In genomic region chr6:31100749-31101148, GRCm38 (mm10) we compare ENCODE assay signal across 9 mouse cellular contexts.
A peak's percentile ranks its signal among the peaks of the same experiment; 100 is the strongest.
DNase-seq lines count a peak whose midpoint lies in the region; ATAC-seq and TF ChIP-seq lines count a peak whose summit lies in the region.
"Had no signal": no experiment of that assay in that cellular context is flagged by ENCODE, and none has a peak within 500 bp of the region (broad histone marks: within the 10 kb centered on the region; RNA-seq: fewer than 3 reads in every experiment).

No protein-coding gene starts in this region.

- 0 out of 2 replicates have a peak, but pooled peaks have one; percentile 42 for ATAC-seq in stomach, embryonic 14.5 days (ENCODE audit: insufficient number of reproducible peaks, insufficient read depth, low FRiP score, low read depth)
- ATAC-seq in erythroblast, adult 5-6 weeks (replicated peaks; ENCODE audit: low FRiP score, poor library complexity, severe bottlenecking) = no peak

- H3K4me2 ChIP-seq in CH12.LX (ENCODE audit: insufficient read depth, low read depth, poor library complexity, severe bottlenecking) = no peak overlapping the region
- no peak overlapping the region for H3K4me2 ChIP-seq in stomach, embryonic 14.5 days (replicated peaks; ENCODE audit: low read depth, low read length)
- H3K4me2 ChIP-seq: limb, embryonic 15.5 days; neural tube, embryonic 13.5 days had no signal

- no peak overlapping the region for H3K9ac ChIP-seq in CH12.LX (ENCODE audit: insufficient read depth, low read depth)
- no peak overlapping the region for H3K9ac ChIP-seq in stomach, embryonic 14.5 days (replicated peaks; ENCODE audit: low read depth, low read length)
- H3K9ac ChIP-seq: limb, embryonic 15.5 days; neural tube, embryonic 13.5 days had no signal

- peaks cover 82% of the 10 kb centered on the region for H3K79me2 ChIP-seq in CH12.LX (replicated peaks; ENCODE audit: control insufficient read depth, extremely low read depth, insufficient read depth, poor library complexity, severe bottlenecking)

- peak; percentile 15 for TF ChIP-seq RAD21 in CH12.LX (IDR thresholded peaks at IDR 0.05; ENCODE audit: low read depth, low read length)

- TF ChIP-seq POLR2A in CH12.LX (IDR thresholded peaks at IDR 0.05; ENCODE audit: low read depth, low read length) = 0 out of 2 replicates have a peak, but pooled peaks have one; percentile 8

- in situ Hi-C loops in CH12.LX (cut with MboI; ENCODE audit: low pct_ligation_motif_present, low pct_unique_long_range_greater_than_20kb, low sequenced_read_pairs) = no loop called here

- peak; percentile 38 for TF ChIP-seq CTCF in left cerebral cortex, adult 2 months (IDR thresholded peaks at IDR 0.05)
- peak in 1 of 2 experiments; percentile 57; a peak in 2 of 4 replicates for TF ChIP-seq CTCF in CH12.LX (conservative IDR thresholded peaks at IDR 0.05 in 1 of 2, IDR thresholded peaks at IDR 0.05 in 1 of 2; ENCODE audit: low read depth in 2 of 2, low read length in 2 of 2)

- no peak for TF ChIP-seq EP300 in CH12.LX (IDR thresholded peaks at IDR 0.05; ENCODE audit: low read length)

- H3K27ac ChIP-seq in left cerebral cortex, adult 2 months = no peak overlapping the region
- no peak overlapping the region; the same call in 1 of the 2 replicates for H3K27ac ChIP-seq in CH12.LX (ENCODE audit: insufficient read depth, low read depth)
- H3K27ac ChIP-seq in stomach, embryonic 14.5 days (ENCODE audit: low read length) = no peak overlapping the region
- H3K27ac ChIP-seq: limb, embryonic 15.5 days; neural tube, embryonic 13.5 days had no signal

- no peaks in the 10 kb centered on the region for H3K9me3 ChIP-seq in CH12.LX (replicated peaks; ENCODE audit: low read length)
- no peaks in the 10 kb centered on the region for H3K9me3 ChIP-seq in stomach, embryonic 14.5 days (ENCODE audit: control insufficient read depth, low read depth, low read length)
- H3K9me3 ChIP-seq: limb, embryonic 15.5 days; neural tube, embryonic 13.5 days had no signal

- peak in 1 of 2 experiments; percentile 20 for DNase-seq in left cerebral cortex, adult 2 months (ENCODE audit: extremely low spot score in 1 of 2, low spot score in 2 of 2)
- DNase-seq in left cerebral cortex, adult 8-10 months (ENCODE audit: low spot score in 2 of 2) = no peak
- no peak for DNase-seq in CH12.LX (ENCODE audit: extremely low read depth)
- DNase-seq in T-cell, adult 2 months (ENCODE audit: low spot score) = peak; percentile 53
- no peak for DNase-seq in gastrocnemius, postnatal 10 days

- intact Hi-C loops in left cerebral cortex, adult 2 months (cut with DNase I) = no loop called here

- H3K27me3 ChIP-seq in CH12.LX (replicated peaks) = no peaks in the 10 kb centered on the region
- no peaks in the 10 kb centered on the region for H3K27me3 ChIP-seq in stomach, embryonic 14.5 days (ENCODE audit: control insufficient read depth, insufficient read depth, low read length)
- H3K27me3 ChIP-seq: limb, embryonic 15.5 days; neural tube, embryonic 13.5 days had no signal

- WGBS in stomach, embryonic 14.5 days = 26% methylated on average over 5 of the region's 5 CpGs

- peaks cover 60 to 96% of the 10 kb centered on the region in 2 experiments for H3K36me3 ChIP-seq in CH12.LX (replicated peaks in 1 of 2; ENCODE audit: control insufficient read depth in 1 of 2, insufficient read depth in 1 of 2, low read length in 1 of 2)
- no peaks in the 10 kb centered on the region for H3K36me3 ChIP-seq in stomach, embryonic 14.5 days (ENCODE audit: control insufficient read depth, insufficient read depth, low read length)
- H3K36me3 ChIP-seq: limb, embryonic 15.5 days; neural tube, embryonic 13.5 days had no signal

- dilution Hi-C loops in CH12.LX (cut with MboI; ENCODE audit: extremely low pct_ligation_motif_present, extremely low pct_unique_long_range_greater_than_20kb, low sequenced_read_pairs) = no loop called here

- no peak overlapping the region for H3K4me3 ChIP-seq in left cerebral cortex, adult 2 months
- no peak overlapping the region for H3K4me3 ChIP-seq in CH12.LX (replicated peaks in 1 of 3; ENCODE audit: low read depth in 2 of 3, low read length in 2 of 3, poor library complexity in 1 of 3)
- H3K4me3 ChIP-seq in stomach, embryonic 14.5 days (ENCODE audit: low read depth, low read length) = no peak overlapping the region
- H3K4me3 ChIP-seq: limb, embryonic 15.5 days; neural tube, embryonic 13.5 days had no signal

- H3K4me1 ChIP-seq in CH12.LX (ENCODE audit: control insufficient read depth in 1 of 2, insufficient read depth in 2 of 2) = peaks cover 4 to 32% of the 10 kb centered on the region in 2 experiments
- no peaks in the 10 kb centered on the region for H3K4me1 ChIP-seq in stomach, embryonic 14.5 days (ENCODE audit: control insufficient read depth, insufficient read depth, low read length)

TF ChIP-seq in CH12.LX, 34 proteins besides CTCF, POLR2A, EP300 and RAD21:
- no peak for TF ChIP-seq BHLHE40 (IDR thresholded peaks at IDR 0.05; ENCODE audit: low read depth, low read length)
- peak; percentile 35 for TF ChIP-seq SMC3 (IDR thresholded peaks at IDR 0.05; ENCODE audit: low read depth, low read length)
- TF ChIP-seq NELFE (IDR thresholded peaks at IDR 0.05; ENCODE audit: low read depth, low read length) = no peak
- TF ChIP-seq USF1 (IDR thresholded peaks at IDR 0.05; ENCODE audit: low read depth, low read length) = no peak
